Mouse (Mus musculus) heart, adult 2 months (tissue): ENCODE data around the gene Vsig8. TPM values are rescaled to one million over a fixed set of nuclear protein-coding genes. Genes with fewer than 3 reads are reported as not detected.

Source experiments
- DNase-seq, 2 experiments: peaks; one replicate each; pipeline ENCODE4 v3.0.0; 2021
- H3K27ac ChIP-seq: fragments of 200-600 bp; 2 replicates; pipeline ENCODE4 v1.8.1; 2022
- H3K27me3 ChIP-seq: fragments of 200-500 bp; 2 replicates; pipeline ENCODE4 v1.6.1; 2012; ENCODE audit warnings: mild to moderate bottlenecking, low read length, inconsistent platforms, mixed read lengths; ENCODE audit not compliant: control insufficient read depth, insufficient read depth
- H3K36me3 ChIP-seq: fragments of 200-500 bp; 2 replicates; pipeline ENCODE4 v1.6.1; 2012; ENCODE audit warnings: low read length, inconsistent platforms; ENCODE audit not compliant: control insufficient read depth, insufficient read depth
- H3K4me1 ChIP-seq: fragments of 200-500 bp; 2 replicates; pipeline ENCODE4 v1.6.1; 2011; ENCODE audit warnings: low read length; ENCODE audit not compliant: control insufficient read depth, insufficient read depth
- H3K4me3 ChIP-seq: fragments of 200-600 bp; 2 replicates; pipeline ENCODE4 v1.8.1; 2022
- H3K79me2 ChIP-seq: fragments of 200-500 bp; replicated peaks from 2 replicates; pipeline ENCODE4 v1.6.1; 2012; ENCODE audit warnings: mild to moderate bottlenecking, inconsistent platforms, low read length, moderate library complexity, mixed read lengths; ENCODE audit not compliant: control insufficient read depth, insufficient read depth
- H3K9ac ChIP-seq: fragments of 200-500 bp; 2 replicates; pipeline ENCODE4 v1.6.1; 2012; ENCODE audit warnings: low read depth, mild to moderate bottlenecking, control low read depth, inconsistent platforms, low read length, mixed read lengths
- CTCF ChIP-seq: fragments of 200-600 bp; IDR thresholded peaks from 2 replicates; pipeline ENCODE4 v1.8.1; 2022; ENCODE audit warnings: antibody characterized with exemption, mild to moderate bottlenecking, moderate library complexity
- EP300 ChIP-seq: fragments of 200-500 bp; IDR thresholded peaks from 2 replicates; pipeline ENCODE4 v1.6.1; 2011; ENCODE audit warnings: low read depth, low read length, control low read depth; ENCODE audit not compliant: insufficient read depth
- POLR2A ChIP-seq: fragments of 200-500 bp; IDR thresholded peaks from 2 replicates; pipeline ENCODE4 v1.6.1; 2011; ENCODE audit warnings: mild to moderate bottlenecking, low read depth, low read length, control low read depth; ENCODE audit not compliant: insufficient read depth
- WGBS: fragments of 180-500 bp; shearing (Covaris S2); methylation state at CpG from one replicate; pipeline ENCODE4 v1.1.7; 2018; 5-methylcytosine and 5-hydroxymethylcytosine counted together
- intact Hi-C: fragments of 180-260 bp; cut with DNase I; formaldehyde crosslinking; loops from one replicate; pipeline ENCODE4 v1.15.1; 2025
- polyA plus RNA-seq: library from polyadenylated mRNA; depleted of rRNA; stranded (reverse); fragments of >200 nt; gene quantifications from 2 replicates; pipeline ENCODE4 v1.2.3, GENCODE M21; 2012
- total RNA-seq, 2 experiments: library from RNA; stranded (reverse); gene quantifications; 2 replicates each; pipeline ENCODE4 v1.2.3; 2021

Gene Vsig8
- total and polyA plus RNA-seq, 3 experiments: not detected

DNA sequence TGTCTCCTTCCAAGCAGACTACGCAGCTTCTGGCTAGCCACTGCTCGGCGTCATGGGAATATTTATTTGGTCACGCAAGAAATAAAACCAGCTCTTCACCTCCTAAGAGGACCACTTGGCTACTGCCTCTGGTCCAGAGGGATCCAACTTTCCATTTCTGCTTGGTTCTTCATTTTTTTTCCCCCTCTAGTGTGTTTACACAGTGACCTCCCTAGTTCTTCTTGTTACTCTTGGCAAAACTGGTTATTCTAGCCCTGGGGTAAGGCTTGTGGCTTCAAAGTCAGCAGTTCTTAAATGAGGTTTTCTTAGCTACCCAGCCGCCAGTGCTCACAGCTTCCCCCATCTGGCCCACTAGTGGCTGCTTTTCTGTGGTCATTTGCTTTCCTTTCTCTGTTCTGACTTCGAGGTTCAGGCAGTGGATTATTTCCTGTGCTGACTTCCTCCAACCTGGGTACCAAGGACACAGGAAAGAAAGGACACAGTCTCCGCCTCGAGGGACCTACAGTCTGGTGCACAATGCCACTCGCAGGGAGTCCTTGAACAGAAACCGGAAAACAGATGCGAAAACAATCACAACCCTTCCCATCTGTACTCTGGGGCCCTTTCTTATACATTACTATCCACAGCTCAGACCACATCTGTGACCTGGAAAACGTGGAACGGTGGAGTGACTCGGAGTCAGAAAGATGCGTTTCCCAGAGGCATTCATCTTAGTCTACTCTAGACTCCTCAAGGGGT, 30.5 kb upstream of the Vsig8 start:
- DNase-seq: peak; percentile 65 to 80
- 28% methylated on average over 15 of the region's 15 CpGs for WGBS
- H3K4me1 ChIP-seq: peaks cover 23% of the 10 kb centered on the region
- H3K4me3 ChIP-seq: no peak overlapping the region
- peak overlapping the region; percentile 12; the same call in 1 of the 2 replicates for H3K9ac ChIP-seq
- intact Hi-C loops: loop anchor here (1.0 kb wide), 1 partner anchor 25 kb away; the partner anchor contains the start of gene Tagln2
- H3K27me3 ChIP-seq: no peaks in the 10 kb centered on the region
- peaks cover 2% of the 10 kb centered on the region; the same call in 1 of the 2 replicates for H3K36me3 ChIP-seq
- H3K79me2 ChIP-seq: no peaks in the 10 kb centered on the region
- peak overlapping the region; percentile 87 for H3K27ac ChIP-seq
- TF ChIP-seq CTCF (peak; percentile 69), EP300 (peak; percentile 96), POLR2A (peak; percentile 50)

DNA sequence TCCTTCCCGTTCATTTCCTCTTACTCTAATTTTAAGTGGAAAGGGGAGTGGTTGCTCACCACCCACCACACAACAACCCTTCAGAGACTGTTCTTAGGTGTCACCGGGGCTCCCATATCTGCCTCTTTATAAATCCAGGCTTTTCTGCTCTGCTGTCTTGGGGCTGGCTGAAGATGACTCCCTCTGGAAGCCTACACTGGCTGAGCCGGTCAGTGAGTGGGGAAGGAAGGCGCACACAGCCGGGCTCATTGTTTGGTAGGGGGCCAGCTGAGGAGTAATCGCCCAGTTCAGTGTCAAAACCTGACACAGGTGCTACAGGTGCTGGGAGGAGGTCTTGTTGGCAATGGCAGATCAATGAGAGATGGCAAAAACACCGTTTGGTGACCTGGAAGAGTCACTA, 29.8 kb upstream of the Vsig8 start:
- Histone ChIP-seq H3K27me3 (no peaks in the 10 kb centered on the region), H3K4me1 (peaks cover 27% of the 10 kb centered on the region), H3K4me3 (peak overlapping the region; percentile 47), H3K79me2 (no peaks in the 10 kb centered on the region), H3K36me3 (no peaks in the 10 kb centered on the region), H3K27ac (peak overlapping the region; percentile 87), H3K9ac (peak overlapping the region; percentile 12; the same call in 1 of the 2 replicates)
- WGBS: 32% methylated on average over 7 of the region's 7 CpGs
- TF ChIP-seq EP300: no peak
- TF ChIP-seq POLR2A: no peak
- TF ChIP-seq CTCF: no peak
- intact Hi-C loops: loop anchor here (1.0 kb wide), 1 partner anchor 26 kb away; the partner anchor contains the start of gene Tagln2
- DNase-seq: peak in 1 of 2 experiments; percentile 31

DNA sequence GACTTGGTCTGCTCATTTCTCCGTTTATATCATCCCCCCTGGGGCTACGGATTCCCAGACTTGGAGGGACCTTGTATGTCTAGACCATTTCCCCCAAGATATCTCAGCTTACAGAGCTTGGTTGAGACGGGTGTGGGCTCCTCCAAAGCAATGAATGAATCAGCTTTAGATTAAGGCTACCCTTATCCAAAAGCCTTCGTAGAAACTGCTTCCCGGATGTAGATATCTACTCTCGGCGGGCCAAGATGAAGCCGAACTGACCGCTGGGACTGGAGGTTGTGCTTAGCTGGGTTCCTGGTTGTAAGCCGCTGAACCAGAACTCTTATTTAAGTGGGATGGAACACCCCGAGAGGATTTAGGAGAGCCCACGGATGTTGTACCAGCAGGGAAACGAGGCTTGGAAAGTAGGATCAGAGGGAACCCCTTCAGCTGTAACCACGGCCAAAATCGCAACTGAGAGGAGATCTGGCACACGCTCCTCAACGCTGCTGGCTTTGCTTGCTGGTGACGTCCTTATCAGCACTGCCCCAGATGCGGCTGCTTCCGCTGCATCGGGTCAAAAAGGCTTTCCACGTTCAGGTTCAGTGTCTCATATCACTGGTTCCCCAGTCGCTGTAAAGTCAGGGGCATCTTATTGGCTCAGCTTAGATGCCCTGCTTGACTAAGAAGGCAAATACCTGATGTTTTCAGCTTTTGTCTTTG, 29.2 kb upstream of the Vsig8 start:
- H3K27me3 ChIP-seq: no peaks in the 10 kb centered on the region
- no peaks in the 10 kb centered on the region for H3K79me2 ChIP-seq
- peaks cover 25% of the 10 kb centered on the region for H3K4me1 ChIP-seq
- peak overlapping the region; percentile 87 for H3K27ac ChIP-seq
- peak overlapping the region; percentile 47 for H3K4me3 ChIP-seq
- intact Hi-C loops: no loop called here
- peak overlapping the region; percentile 12 for H3K9ac ChIP-seq
- WGBS: 7% methylated on average over 23 of the region's 23 CpGs
- H3K36me3 ChIP-seq: no peaks in the 10 kb centered on the region
- DNase-seq: peak; percentile 74 to 83
- TF ChIP-seq POLR2A (peak; percentile 84), CTCF (no peak), EP300 (peak; percentile 89)

- WGBS: 93% methylated on average over 10 of the region's 10 CpGs
- intact Hi-C loops: no loop called here
These were observed 28.3 kb upstream of the Vsig8 start for GRCm38 (mm10) chr1:172527431-172527830.

GRCm38 (mm10) chr1:172528701-172529100, 27.0 kb upstream of the Vsig8 start:
- Histone ChIP-seq H3K4me3 (no peak overlapping the region), H3K9ac (no peak overlapping the region), H3K79me2 (no peaks in the 10 kb centered on the region), H3K36me3 (no peaks in the 10 kb centered on the region), H3K27me3 (no peaks in the 10 kb centered on the region), H3K4me1 (peaks cover 18% of the 10 kb centered on the region), H3K27ac (no peak overlapping the region)
- intact Hi-C loops: loop anchor here (1.0 to 2.0 kb wide), 4 partner anchors 35 to 105 kb away; no protein-coding TSS in a partner anchor
- 10% methylated on average over 7 of the region's 7 CpGs for WGBS
- peak; percentile 90 for DNase-seq
- 0 out of 2 replicates have a peak, but pooled peaks have one; percentile 33 for TF ChIP-seq POLR2A
- TF ChIP-seq CTCF: no peak; the same call in 1 of the 2 replicates
- peak; percentile 97 for TF ChIP-seq EP300

More at GRCm38 (mm10) chr1:172527431-172527830, 28.3 kb upstream of the Vsig8 start:
- no peak overlapping the region for H3K9ac ChIP-seq
- no peaks in the 10 kb centered on the region for H3K36me3 ChIP-seq
- peaks cover 23% of the 10 kb centered on the region for H3K4me1 ChIP-seq
- no peaks in the 10 kb centered on the region for H3K27me3 ChIP-seq
- H3K4me3 ChIP-seq: no peak overlapping the region
- TF ChIP-seq POLR2A: no peak
- no peak for TF ChIP-seq CTCF
- no peak for TF ChIP-seq EP300
- DNase-seq: no peak
- H3K79me2 ChIP-seq: no peaks in the 10 kb centered on the region
- peak overlapping the region; percentile 87 for H3K27ac ChIP-seq
